Mouse (Mus musculus): ENCODE results near the gene Zfp541. TPM values are rescaled to one million over a fixed set of nuclear protein-coding genes. Genes with fewer than 3 reads are reported as not detected.

Gene Zfp541
- total and polyA plus RNA-seq, 2 experiments from 2014 or later = 0.10 to 0.17 TPM

DNA sequence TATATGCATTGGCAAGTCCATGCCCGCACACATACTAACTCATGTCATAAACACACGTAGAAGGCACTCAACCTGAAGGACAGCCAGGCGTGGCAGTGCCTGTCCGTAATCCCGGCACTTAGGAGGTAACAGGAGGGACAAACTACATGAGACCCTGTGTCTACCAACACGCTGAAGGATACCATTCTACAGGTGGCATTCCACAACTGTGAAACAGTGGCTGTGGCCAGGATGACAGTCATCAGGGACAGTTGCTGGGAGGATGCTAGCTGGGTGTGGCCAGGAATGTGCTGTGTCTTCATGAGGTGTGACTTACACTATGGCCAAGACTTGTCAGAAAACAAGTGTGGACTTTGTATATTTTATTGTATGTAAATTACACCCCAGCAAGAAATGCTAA is 24.6 kb upstream of the Zfp541 start:
- Histone ChIP-seq H3K27me3 (ENCODE audit: insufficient read depth, low read length) (no peaks in the 10 kb centered on the region), H3K9me3 (ENCODE audit: low read length) (no peaks in the 10 kb centered on the region), H3K4me3 (ENCODE audit: low read depth, low read length) (no peak overlapping the region), H3K36me3 (ENCODE audit: insufficient read depth) (no peaks in the 10 kb centered on the region), H3K4me1 (ENCODE audit: insufficient read depth) (no peaks in the 10 kb centered on the region), H3K27ac (ENCODE audit: low read depth, low read length) (no peak overlapping the region), H3K4me2 (ENCODE audit: low read depth) (no peak overlapping the region), H3K9ac (no peak overlapping the region)
- DNase-seq (no peak), ATAC-seq (no peak)
- no peak for TF ChIP-seq CTCF (IDR thresholded peaks at IDR 0.05; ENCODE audit: low read depth)
- WGBS = 94% methylated on average over 6 of the region's 6 CpGs

DNA sequence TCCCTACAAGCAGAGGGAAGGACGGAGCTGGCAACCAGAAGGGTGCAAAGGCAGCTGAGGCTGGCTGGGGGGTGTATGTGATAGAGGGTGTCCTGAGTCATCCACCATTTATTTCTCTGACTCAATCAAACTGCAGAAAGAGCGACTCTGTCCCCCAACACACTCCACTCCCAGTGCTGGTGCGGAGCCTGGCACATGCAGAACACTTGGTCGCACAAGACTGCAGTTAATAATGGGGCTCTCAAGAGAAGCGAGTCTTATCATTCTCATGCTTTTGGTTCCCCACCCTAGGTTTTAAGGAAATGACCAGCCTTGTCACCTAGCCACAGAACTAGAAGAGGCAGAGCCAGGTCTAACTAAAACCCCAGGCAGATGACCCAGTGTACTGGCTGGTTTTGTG is 22.3 kb upstream of the Zfp541 start:
- WGBS = 94% methylated on average over 5 of the region's 5 CpGs
- H3K27ac ChIP-seq (ENCODE audit: low read depth, low read length) = no peak overlapping the region
- TF ChIP-seq CTCF (IDR thresholded peaks at IDR 0.05; ENCODE audit: low read depth) = no peak

DNA sequence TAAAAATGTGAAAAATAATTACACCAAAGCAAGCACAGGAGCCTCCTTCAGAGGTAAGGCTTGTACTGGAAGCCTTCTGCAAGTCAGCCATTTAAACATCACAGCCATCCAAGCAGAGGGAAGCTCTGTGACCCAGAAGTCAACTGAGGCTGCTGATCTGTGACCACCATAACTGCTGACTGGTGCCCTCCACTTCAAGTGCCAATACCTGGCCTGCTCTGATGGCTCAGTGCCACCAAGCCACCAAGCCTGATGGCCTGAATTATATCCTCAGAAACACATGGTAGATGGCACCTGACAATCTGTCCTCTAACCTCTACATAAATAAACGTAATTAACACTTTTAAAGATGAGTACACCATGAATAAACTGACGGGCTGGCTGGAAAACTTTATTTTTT is 20.4 kb upstream of the Zfp541 start:
- ATAC-seq (no peak), DNase-seq (no peak)
- Histone ChIP-seq H3K36me3 (ENCODE audit: insufficient read depth) (no peaks in the 10 kb centered on the region), H3K9ac (no peak overlapping the region), H3K4me2 (ENCODE audit: low read depth) (no peak overlapping the region), H3K4me3 (ENCODE audit: low read depth, low read length) (no peak overlapping the region), H3K9me3 (ENCODE audit: low read length) (no peaks in the 10 kb centered on the region), H3K27me3 (ENCODE audit: insufficient read depth, low read length) (no peaks in the 10 kb centered on the region), H3K4me1 (ENCODE audit: insufficient read depth) (peaks cover 10% of the 10 kb centered on the region), H3K27ac (ENCODE audit: low read depth, low read length) (no peak overlapping the region)
- 82% methylated on average over 2 of the region's 2 CpGs for WGBS
- TF ChIP-seq CTCF (IDR thresholded peaks at IDR 0.05; ENCODE audit: low read depth) = no peak

More for the DNA sequence above, 22.3 kb upstream of the Zfp541 start:
- Histone ChIP-seq H3K9me3 (ENCODE audit: low read length) (no peaks in the 10 kb centered on the region), H3K36me3 (ENCODE audit: insufficient read depth) (no peaks in the 10 kb centered on the region), H3K27me3 (ENCODE audit: insufficient read depth, low read length) (no peaks in the 10 kb centered on the region), H3K4me3 (ENCODE audit: low read depth, low read length) (no peak overlapping the region), H3K9ac (no peak overlapping the region), H3K4me2 (ENCODE audit: low read depth) (no peak overlapping the region), H3K4me1 (ENCODE audit: insufficient read depth) (no peaks in the 10 kb centered on the region)
- DNase-seq (no peak), ATAC-seq (no peak)

DNA sequence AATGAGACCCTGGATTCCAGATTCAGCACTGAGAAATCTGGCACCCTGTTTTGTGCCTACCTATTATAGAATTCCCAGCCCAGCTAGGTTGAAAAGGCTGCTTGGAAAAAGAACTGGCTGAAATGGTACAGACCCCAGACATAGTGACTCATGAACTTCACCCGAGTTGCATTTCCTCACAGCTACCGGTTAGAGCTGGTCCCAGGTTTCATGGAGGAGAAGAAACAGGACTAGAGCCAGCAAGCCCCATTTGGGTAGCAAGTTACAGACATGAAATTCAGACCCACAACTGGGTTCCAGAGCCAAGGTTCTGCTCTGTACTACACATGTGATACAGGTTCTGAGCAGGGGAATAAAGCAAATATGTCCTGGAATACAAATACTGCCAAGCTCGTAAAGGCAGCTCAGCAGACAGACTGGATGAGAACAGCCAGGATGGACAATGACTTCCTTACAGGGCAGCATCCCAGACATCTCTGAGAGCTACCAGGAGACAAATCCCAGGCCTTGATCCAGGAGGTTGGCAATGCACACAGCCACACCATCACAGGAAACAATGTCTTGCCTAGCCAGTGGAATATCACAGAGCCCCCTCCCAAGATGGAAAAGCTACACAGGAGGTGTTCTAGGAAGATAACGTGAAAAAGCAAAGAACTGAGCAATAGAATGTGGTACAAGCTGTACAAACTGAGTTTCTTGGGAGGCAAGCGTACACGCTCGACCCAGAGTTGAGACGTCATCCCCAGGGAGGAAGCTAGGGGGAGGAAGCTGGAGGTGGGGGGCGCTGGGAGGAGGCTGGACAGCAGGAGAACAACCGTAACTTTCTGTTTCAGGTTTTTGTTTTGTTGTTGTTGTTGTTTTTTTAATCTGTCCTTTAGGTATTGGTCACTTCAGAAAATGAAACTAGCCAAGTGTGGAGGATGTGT is 18.5 kb upstream of the Zfp541 start:
- no peaks in the 10 kb centered on the region for H3K9me3 ChIP-seq (ENCODE audit: low read length)
- TF ChIP-seq CTCF (IDR thresholded peaks at IDR 0.05; ENCODE audit: low read depth) = no peak
- no peaks in the 10 kb centered on the region for H3K27me3 ChIP-seq (ENCODE audit: insufficient read depth, low read length)
- no peak overlapping the region for H3K9ac ChIP-seq
- DNase-seq (no peak), ATAC-seq (no peak)
- H3K4me2 ChIP-seq (ENCODE audit: low read depth) = no peak overlapping the region
- H3K4me1 ChIP-seq (ENCODE audit: insufficient read depth) = peaks cover 10% of the 10 kb centered on the region
- no peak overlapping the region for H3K27ac ChIP-seq (ENCODE audit: low read depth, low read length)
- no peaks in the 10 kb centered on the region for H3K36me3 ChIP-seq (ENCODE audit: insufficient read depth)
- 76% methylated on average over 10 of the region's 10 CpGs for WGBS
- no peak overlapping the region for H3K4me3 ChIP-seq (ENCODE audit: low read depth, low read length)

GRCm38 (mm10) chr7:16043861-16044435 is 17.7 kb upstream of the Zfp541 start:
- Histone ChIP-seq H3K4me1 (ENCODE audit: insufficient read depth) (peaks cover 12% of the 10 kb centered on the region), H3K27me3 (ENCODE audit: insufficient read depth, low read length) (no peaks in the 10 kb centered on the region), H3K36me3 (ENCODE audit: insufficient read depth) (no peaks in the 10 kb centered on the region), H3K9me3 (ENCODE audit: low read length) (no peaks in the 10 kb centered on the region), H3K9ac (no peak overlapping the region), H3K4me3 (ENCODE audit: low read depth, low read length) (no peak overlapping the region), H3K4me2 (ENCODE audit: low read depth) (peak overlapping the region; percentile 8; the same call in 1 of the 2 replicates), H3K27ac (ENCODE audit: low read depth, low read length) (no peak overlapping the region)
- DNase-seq = no peak
- TF ChIP-seq CTCF (IDR thresholded peaks at IDR 0.05; ENCODE audit: low read depth) = no peak
- ATAC-seq = no peak
- WGBS = 17% methylated on average over 3 of the region's 3 CpGs

DNA sequence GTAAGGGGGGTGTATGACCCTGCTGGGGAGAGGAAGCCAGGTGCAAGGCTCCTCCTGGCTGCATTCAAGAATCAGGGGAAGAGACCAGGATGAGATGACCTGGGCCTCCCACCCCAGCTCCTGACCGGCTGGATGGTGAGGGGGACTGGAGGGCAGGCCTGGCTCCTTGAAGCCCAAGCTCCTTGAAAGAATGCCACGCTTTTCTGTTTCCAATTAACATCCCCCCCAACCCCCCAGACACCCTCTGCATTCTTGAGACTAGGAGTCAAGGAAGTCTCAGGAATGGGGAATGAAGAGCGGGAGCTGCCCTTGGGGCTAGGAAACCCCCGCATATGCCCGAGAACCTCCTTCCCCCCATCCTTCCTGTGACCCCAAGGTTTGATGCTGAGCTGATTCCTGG is 17.1 kb upstream of the Zfp541 start:
- DNase-seq = no peak
- WGBS = 40% methylated on average over 5 of the region's 5 CpGs
- Histone ChIP-seq H3K9me3 (ENCODE audit: low read length) (no peaks in the 10 kb centered on the region), H3K9ac (no peak overlapping the region), H3K27ac (ENCODE audit: low read depth, low read length) (no peak overlapping the region), H3K4me3 (ENCODE audit: low read depth, low read length) (no peak overlapping the region), H3K4me1 (ENCODE audit: insufficient read depth) (peaks cover 17% of the 10 kb centered on the region), H3K4me2 (ENCODE audit: low read depth) (peak overlapping the region; percentile 8; the same call in 1 of the 2 replicates), H3K27me3 (ENCODE audit: insufficient read depth, low read length) (no peaks in the 10 kb centered on the region), H3K36me3 (ENCODE audit: insufficient read depth) (no peaks in the 10 kb centered on the region)
- no peak for ATAC-seq
- no peak for TF ChIP-seq CTCF (IDR thresholded peaks at IDR 0.05; ENCODE audit: low read depth)

DNA sequence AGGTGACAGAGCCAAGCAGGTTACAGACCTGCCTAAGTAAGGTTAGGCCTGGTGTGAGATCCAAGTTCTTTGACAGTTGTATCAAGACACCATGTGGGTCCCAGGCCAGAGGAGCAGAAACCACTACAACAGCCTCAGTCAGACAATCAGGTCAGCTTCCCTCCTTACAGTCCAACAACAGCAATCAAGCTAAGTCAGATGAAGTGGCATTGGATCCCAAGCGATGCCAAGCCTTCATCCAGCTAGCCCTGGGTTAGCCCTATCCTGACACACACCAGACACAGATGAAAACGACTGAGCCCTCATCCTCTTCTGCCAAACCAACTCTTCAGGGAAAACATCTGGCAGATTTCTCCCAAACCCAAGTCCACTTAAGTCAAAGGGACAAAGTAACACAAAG is 16.1 kb upstream of the Zfp541 start:
- Histone ChIP-seq H3K27ac (ENCODE audit: low read depth, low read length) (0 out of 2 replicates have a peak overlapping the region, but pooled peaks have one; percentile 16), H3K4me1 (ENCODE audit: insufficient read depth) (peaks cover 23% of the 10 kb centered on the region), H3K9me3 (ENCODE audit: low read length) (no peaks in the 10 kb centered on the region), H3K36me3 (ENCODE audit: insufficient read depth) (no peaks in the 10 kb centered on the region), H3K4me2 (ENCODE audit: low read depth) (peak overlapping the region; percentile 86), H3K27me3 (ENCODE audit: insufficient read depth, low read length) (no peaks in the 10 kb centered on the region), H3K4me3 (ENCODE audit: low read depth, low read length) (peak overlapping the region; percentile 75), H3K9ac (no peak overlapping the region)
- no peak for ATAC-seq
- DNase-seq = no peak
- TF ChIP-seq CTCF (IDR thresholded peaks at IDR 0.05; ENCODE audit: low read depth) = no peak
- WGBS = 65% methylated on average over 2 of the region's 2 CpGs
